Mouse (Mus musculus): ENCODE data around the gene Htra1.

DNA sequence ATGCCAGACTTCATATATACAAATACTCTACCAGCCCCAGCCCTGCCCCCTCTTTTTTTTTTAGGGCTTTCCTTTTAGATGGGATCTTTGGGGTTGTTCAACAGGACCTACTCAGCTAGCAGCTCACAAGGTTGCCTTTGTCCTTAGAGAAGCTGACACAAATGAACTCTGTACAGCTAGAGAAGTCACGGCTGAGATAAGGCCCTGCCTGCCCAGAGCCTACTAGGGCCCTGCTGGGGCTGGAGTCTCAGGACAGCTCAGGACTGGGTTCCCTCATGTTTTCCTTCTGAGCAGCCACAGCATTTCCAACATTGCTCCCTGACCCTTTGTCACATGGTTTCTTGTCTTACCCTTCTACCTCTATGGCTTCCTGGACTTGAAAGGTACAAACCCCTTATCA lies 91.6 kb downstream of the Htra1 start:
- no peak for TF ChIP-seq POLR2A (IDR thresholded peaks at IDR 0.05; ENCODE audit: insufficient read depth, low read length)
- no peak for TF ChIP-seq EP300 (IDR thresholded peaks at IDR 0.05; ENCODE audit: insufficient read depth, low read depth, low read length)
- TF ChIP-seq CTCF (IDR thresholded peaks at IDR 0.05; ENCODE audit: low read depth, low read length): no peak
